Mouse (Mus musculus): ENCODE measurements at regions not wholly inside any gene's neighbourhood (a gene's known extent, or its start where the extent isn't known, plus 50 kb on each side); places are given as distances from the start of the nearest gene placed in this dataset.

- TF ChIP-seq POLR2A (IDR thresholded peaks at IDR 0.05; ENCODE audit: low read depth, low read length), result no peak
- no peak for TF ChIP-seq CTCF (IDR thresholded peaks at IDR 0.05; ENCODE audit: extremely low read depth, insufficient read length, insufficient replicate concordance, low read depth, low read length)
Measured at GRCm38 (mm10) chr3:41433106-41433505, 122.4 kb upstream of the Jade1 start.
